Mouse (Mus musculus) spleen, adult 2 months (tissue): ENCODE measurements at regions not wholly inside any gene's neighbourhood (a gene's known extent, or its start where the extent isn't known, plus 50 kb on each side); places are given as distances from the start of the nearest gene placed in this dataset.

ENCODE experiments used
- DNase-seq, 2 experiments: peaks; one replicate each; pipeline versions ENCODE4 v3.0.0 to v3.0.0-alpha.2; 2012 to 2021; ENCODE audit warnings: low spot score in 2 of 2, low read depth in 1 of 2
- H3K27ac ChIP-seq: fragments of 200-500 bp; 2 replicates; pipeline ENCODE4 v1.5.1; 2012; ENCODE audit warnings: low read length, inconsistent platforms; ENCODE audit not compliant: insufficient read depth
- H3K27me3 ChIP-seq: fragments of 200-500 bp; 2 replicates; pipeline ENCODE4 v1.6.1; 2012; ENCODE audit warnings: mild to moderate bottlenecking, moderate library complexity, low read length, inconsistent platforms; ENCODE audit not compliant: control insufficient read depth, insufficient read depth
- H3K36me3 ChIP-seq: fragments of 200-500 bp; 2 replicates; pipeline ENCODE4 v1.6.1; 2012; ENCODE audit warnings: mild to moderate bottlenecking, low read length, inconsistent platforms; ENCODE audit not compliant: control insufficient read depth, insufficient read depth
- H3K4me1 ChIP-seq: fragments of 200-500 bp; 2 replicates; pipeline ENCODE4 v1.6.1; 2011; ENCODE audit warnings: inconsistent platforms; ENCODE audit not compliant: control insufficient read depth, insufficient read depth, insufficient read length
- H3K4me3 ChIP-seq: fragments of 200-500 bp; 2 replicates; pipeline ENCODE4 v1.5.1; 2011; ENCODE audit warnings: mild to moderate bottlenecking, inconsistent platforms; ENCODE audit not compliant: insufficient read depth, insufficient read length; ENCODE audit errors: extremely low read depth
- CTCF ChIP-seq: fragments of 200-500 bp; IDR thresholded peaks from 2 replicates; pipeline ENCODE4 v1.5.1; 2011; ENCODE audit warnings: mild to moderate bottlenecking, inconsistent platforms; ENCODE audit not compliant: insufficient read depth, insufficient read length, insufficient replicate concordance; ENCODE audit errors: extremely low read depth
- POLR2A ChIP-seq: fragments of 200-500 bp; IDR thresholded peaks from 2 replicates; pipeline ENCODE4 v1.6.1; 2011; ENCODE audit warnings: low read depth, low read length, inconsistent platforms
- WGBS: fragments of 180-500 bp; shearing (Covaris S2); methylation state at CpG from one replicate; pipeline ENCODE4 v1.1.7; 2018; 5-methylcytosine and 5-hydroxymethylcytosine counted together

DNA sequence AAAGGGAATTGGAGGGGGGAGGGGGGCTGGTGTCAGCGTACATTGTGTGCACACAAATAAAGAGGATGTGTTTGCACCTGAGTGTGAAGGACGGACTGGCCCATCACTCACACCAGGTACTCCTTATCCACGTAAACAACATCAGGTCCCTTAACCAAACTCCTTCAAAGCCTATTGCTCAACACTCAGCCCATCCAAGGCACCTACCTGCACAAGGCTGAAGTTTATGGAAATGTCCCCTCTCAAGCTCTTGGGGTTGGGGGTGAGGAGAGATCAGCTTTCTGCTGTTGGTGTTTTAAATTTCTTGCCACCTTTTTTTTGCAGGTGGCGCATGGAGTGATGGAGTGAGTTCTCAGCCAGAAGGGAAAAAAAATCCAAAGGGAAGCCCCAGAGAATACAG is 270.2 kb upstream of the Zfp637 start:
- Histone ChIP-seq H3K36me3 (no peaks in the 10 kb centered on the region), H3K27ac (no peak overlapping the region), H3K4me1 (no peaks in the 10 kb centered on the region), H3K4me3 (no peak overlapping the region), H3K27me3 (no peaks in the 10 kb centered on the region)
- DNase-seq = no peak
- 93% methylated on average over 4 of the region's 4 CpGs for WGBS
- TF ChIP-seq CTCF (no peak), POLR2A (no peak)

DNA sequence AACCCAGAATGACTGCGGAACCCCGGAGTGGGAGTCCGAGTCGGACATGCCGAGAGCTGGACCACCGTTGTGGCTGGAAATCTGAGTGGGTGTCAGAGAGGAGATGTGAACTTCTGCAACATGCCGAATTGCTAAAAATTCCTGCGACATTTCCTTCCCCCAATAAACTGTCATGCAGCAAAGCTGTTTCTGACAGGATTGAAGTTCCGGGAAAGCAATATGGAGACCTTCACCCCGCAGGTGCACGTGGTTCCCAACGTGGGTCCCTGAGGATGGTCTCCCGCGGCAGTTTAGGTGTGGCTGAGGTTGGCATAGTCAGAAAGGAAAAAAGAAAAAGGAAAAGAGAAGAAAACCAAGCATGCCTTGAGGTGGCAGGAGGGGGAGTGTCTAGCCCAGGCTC is 269.0 kb upstream of the Zfp637 start:
- WGBS = 93% methylated on average over 14 of the region's 14 CpGs
- H3K27ac ChIP-seq = no peak overlapping the region
- no peak for DNase-seq
- H3K4me1 ChIP-seq = no peaks in the 10 kb centered on the region
- no peak for TF ChIP-seq POLR2A
- no peaks in the 10 kb centered on the region for H3K27me3 ChIP-seq
- H3K36me3 ChIP-seq = no peaks in the 10 kb centered on the region
- no peak overlapping the region for H3K4me3 ChIP-seq

DNA sequence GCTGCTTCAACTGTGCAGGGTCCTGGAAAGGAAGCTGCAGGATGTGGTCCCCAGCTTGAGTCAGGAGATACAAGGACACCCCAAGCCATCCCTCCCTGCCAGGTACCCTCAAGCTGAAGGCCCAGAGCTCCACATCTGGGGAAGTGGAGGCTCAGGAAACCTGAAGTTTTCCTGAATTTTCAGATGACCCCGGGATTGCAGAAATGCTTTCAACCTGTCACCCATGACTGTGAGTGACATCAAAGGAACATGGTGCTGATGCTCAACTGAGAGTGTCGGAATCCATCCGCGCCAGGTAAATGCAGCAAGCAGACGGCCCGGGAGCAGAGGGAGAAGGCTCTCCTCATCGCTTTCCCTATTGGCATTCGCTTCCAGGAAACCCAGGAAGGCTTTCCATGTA is 267.6 kb upstream of the Zfp637 start:
- TF ChIP-seq CTCF (no peak), POLR2A (no peak)
- Histone ChIP-seq H3K4me1 (no peaks in the 10 kb centered on the region), H3K4me3 (no peak overlapping the region), H3K36me3 (no peaks in the 10 kb centered on the region), H3K27ac (no peak overlapping the region), H3K27me3 (no peaks in the 10 kb centered on the region)
- 88% methylated on average over 8 of the region's 8 CpGs for WGBS
- no peak for DNase-seq

- no peak for DNase-seq
- H3K27me3 ChIP-seq = no peaks in the 10 kb centered on the region
- no peak overlapping the region for H3K27ac ChIP-seq
- H3K4me3 ChIP-seq = no peak overlapping the region
- H3K36me3 ChIP-seq = no peaks in the 10 kb centered on the region
- no peaks in the 10 kb centered on the region for H3K4me1 ChIP-seq
- WGBS = 62% methylated on average over 10 of the region's 10 CpGs
- TF ChIP-seq POLR2A = no peak
Measured at GRCm38 (mm10) chr6:117574146-117574545, 266.8 kb upstream of the Zfp637 start.

GRCm38 (mm10) chr6:117575057-117575456 is 265.9 kb upstream of the Zfp637 start:
- Histone ChIP-seq H3K36me3 (no peaks in the 10 kb centered on the region), H3K4me1 (no peaks in the 10 kb centered on the region), H3K27me3 (no peaks in the 10 kb centered on the region), H3K4me3 (no peak overlapping the region), H3K27ac (no peak overlapping the region)
- no peak for DNase-seq
- TF ChIP-seq POLR2A = no peak
- no peak for TF ChIP-seq CTCF
- 86% methylated on average over 5 of the region's 5 CpGs for WGBS

DNA sequence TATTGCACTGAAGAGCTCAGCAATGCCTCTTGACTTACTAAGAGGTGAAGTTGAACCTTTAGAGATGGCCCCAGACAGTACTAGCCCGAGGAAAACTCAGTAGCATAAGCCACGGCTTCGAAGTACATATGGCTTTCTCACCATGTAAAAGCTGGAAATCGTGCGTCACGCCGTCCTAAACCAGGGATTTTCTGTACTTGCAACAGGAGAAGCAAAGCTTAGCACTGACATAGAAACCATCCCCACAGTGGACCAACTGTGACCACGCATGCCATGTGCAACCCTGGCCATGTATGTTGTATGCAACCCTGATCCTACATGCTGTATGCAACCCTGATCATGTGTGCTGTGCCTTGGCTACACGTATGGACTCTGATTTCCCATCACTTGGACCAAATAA is 265.0 kb upstream of the Zfp637 start:
- 88% methylated on average over 9 of the region's 9 CpGs for WGBS
- Histone ChIP-seq H3K36me3 (no peaks in the 10 kb centered on the region), H3K27me3 (no peaks in the 10 kb centered on the region), H3K27ac (no peak overlapping the region), H3K4me1 (no peaks in the 10 kb centered on the region), H3K4me3 (no peak overlapping the region)
- no peak for DNase-seq
- TF ChIP-seq POLR2A (no peak), CTCF (no peak)

- H3K4me3 ChIP-seq = no peak overlapping the region
- WGBS = 73% methylated on average over 10 of the region's 10 CpGs
- TF ChIP-seq CTCF (no peak), POLR2A (no peak)
- H3K27ac ChIP-seq = no peak overlapping the region
- no peak for DNase-seq
- H3K27me3 ChIP-seq = no peaks in the 10 kb centered on the region
- no peaks in the 10 kb centered on the region for H3K36me3 ChIP-seq
- H3K4me1 ChIP-seq = no peaks in the 10 kb centered on the region
Measured at GRCm38 (mm10) chr6:117577539-117578521, 263.1 kb upstream of the Zfp637 start.
